Mouse (Mus musculus): ENCODE data around the gene Magi1.
"Not testable (repeated sequence)": the region's sequence is repeated elsewhere in the genome, so short reads cannot be mapped to it uniquely, and the experiment has no call there.

Magi1 gene

GRCm38 (mm10) chr6:93629735-93630291, 653.9 kb downstream of the Magi1 start:
- not testable (repeated sequence) for DNase-seq (ENCODE audit: low spot score)

- no peak for DNase-seq (ENCODE audit: low spot score)
These were observed 656.5 kb downstream of the Magi1 start for GRCm38 (mm10) chr6:93627200-93627599.

Data from T-cell, adult 2 months (primary cell).